Mouse (Mus musculus) liver, embryonic 16.5 days (tissue): Measurements from ENCODE around the gene Dtd2. TPM values are rescaled to one million over a fixed set of nuclear protein-coding genes. Genes with fewer than 3 reads are reported as not detected.

ENCODE experiments used
- ATAC-seq: fragments of 200-750 bp; cut with Nextera tagmentation; 2 replicates; pipeline ENCODE4 v1.8.0; 2017; ENCODE audit warnings: low read depth, mild to moderate bottlenecking, moderate number of reproducible peaks, moderate library complexity
- H3K27ac ChIP-seq: fragments of 300-500 bp; sonication (generic); 2 replicates; pipeline ENCODE4 v1.5.1; 2014; ENCODE audit warnings: mild to moderate bottlenecking, low read length
- H3K27me3 ChIP-seq: fragments of 300-500 bp; sonication (generic); 2 replicates; pipeline ENCODE4 v1.6.1; 2014; ENCODE audit warnings: low read depth, low read length, mixed read lengths; ENCODE audit not compliant: control insufficient read depth, insufficient read depth
- H3K36me3 ChIP-seq: fragments of 300-500 bp; sonication (generic); 2 replicates; pipeline ENCODE4 v1.6.1; 2014; ENCODE audit warnings: mild to moderate bottlenecking; ENCODE audit not compliant: control insufficient read depth, insufficient read depth
- H3K4me1 ChIP-seq: fragments of 300-500 bp; sonication (generic); 2 replicates; pipeline ENCODE4 v1.6.1; 2014; ENCODE audit warnings: low read depth, low read length, mixed read lengths; ENCODE audit not compliant: control insufficient read depth
- H3K4me2 ChIP-seq: fragments of 300-500 bp; sonication (generic); 2 replicates; pipeline ENCODE4 v1.6.1; 2014; ENCODE audit warnings: low read depth, low read length, mixed read lengths
- H3K4me3 ChIP-seq: fragments of 300-500 bp; sonication (generic); 2 replicates; pipeline ENCODE4 v1.5.1; 2014; ENCODE audit warnings: low read depth, mild to moderate bottlenecking, low read length
- H3K9ac ChIP-seq: fragments of 300-500 bp; sonication (generic); 2 replicates; pipeline ENCODE4 v1.6.1; 2014; ENCODE audit warnings: low read depth, low read length
- H3K9me3 ChIP-seq: fragments of 300-500 bp; sonication (generic); replicated peaks from 2 replicates; pipeline ENCODE4 v1.6.1; 2016; ENCODE audit warnings: low read length; ENCODE audit not compliant: control insufficient read depth
- WGBS: fragments of 180-500 bp; shearing (Covaris S2); extraction: QIAGEN DNeasy Blood & Tissue Kit; methylation state at CpG from one replicate; pipeline ENCODE4 v1.1.7; 2014; ENCODE audit not compliant: insufficient replicate concordance; 5-methylcytosine and 5-hydroxymethylcytosine counted together
- polyA plus RNA-seq: library from polyadenylated mRNA; unstranded; fragments of >200 nt; fragmentation: Nextera tagmentation; extraction: Ambion mirVana; gene quantifications from 2 replicates; pipeline ENCODE4 v1.2.1, GENCODE M21; 2015

The Dtd2 gene
- polyA plus RNA-seq, 1 experiment from 2014 or later, result 10.4 TPM

DNA sequence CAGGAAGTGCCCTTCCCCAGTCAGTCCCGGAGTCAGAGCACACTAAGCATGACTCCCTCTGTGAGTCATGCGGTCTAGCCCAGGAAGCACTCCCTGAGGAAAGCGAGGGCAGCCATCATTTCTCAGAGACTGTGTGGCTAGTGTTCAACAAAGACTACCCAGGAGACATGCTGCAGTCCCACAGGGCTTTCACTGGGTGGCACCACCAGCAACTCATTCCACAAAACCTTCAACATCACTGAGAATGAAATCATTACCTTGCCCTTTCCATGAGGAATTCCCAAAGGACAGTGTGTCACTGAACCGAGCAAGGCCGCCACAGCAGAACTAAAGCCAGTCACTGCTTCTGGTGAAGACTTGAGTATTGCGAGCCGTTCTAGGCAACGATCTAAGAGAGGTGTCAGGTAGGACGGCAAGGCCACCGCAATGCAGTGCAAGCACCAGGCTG, 58.8 kb downstream of the Dtd2 start:
- Histone ChIP-seq H3K27me3 (no peaks in the 10 kb centered on the region), H3K4me2 (no peak overlapping the region), H3K9ac (no peak overlapping the region), H3K4me3 (no peak overlapping the region), H3K36me3 (peaks cover 33% of the 10 kb centered on the region), H3K27ac (no peak overlapping the region), H3K9me3 (no peaks in the 10 kb centered on the region), H3K4me1 (no peaks in the 10 kb centered on the region)
- 85% methylated on average over 10 of the region's 10 CpGs for WGBS
- ATAC-seq, result no peak

DNA sequence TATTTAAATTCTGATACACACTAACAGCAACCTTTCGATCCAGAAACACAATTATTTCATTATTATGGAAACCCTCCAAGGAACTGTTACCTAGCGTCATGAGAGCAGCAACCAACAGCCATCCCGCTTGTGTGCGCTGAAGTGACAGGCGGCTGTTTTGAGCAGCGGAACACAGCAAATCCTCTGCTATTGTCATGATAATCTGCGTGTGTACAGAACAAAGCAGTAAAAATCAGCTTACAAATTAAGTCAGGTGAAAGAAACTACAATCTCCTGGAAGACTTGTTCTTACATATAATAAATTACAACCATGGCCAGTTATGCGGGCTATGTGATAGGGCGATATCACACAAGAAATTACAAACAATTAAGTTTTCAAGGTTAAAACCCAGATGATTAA, 61.0 kb downstream of the Dtd2 start:
- WGBS, result 90% methylated on average over 9 of the region's 9 CpGs
- no peak for ATAC-seq
- H3K9me3 ChIP-seq, result no peaks in the 10 kb centered on the region
- H3K4me3 ChIP-seq, result no peak overlapping the region
- no peak overlapping the region for H3K4me2 ChIP-seq
- H3K4me1 ChIP-seq, result no peaks in the 10 kb centered on the region
- no peaks in the 10 kb centered on the region for H3K27me3 ChIP-seq
- no peak overlapping the region for H3K9ac ChIP-seq
- H3K36me3 ChIP-seq, result peaks cover 25% of the 10 kb centered on the region
- H3K27ac ChIP-seq, result no peak overlapping the region

DNA sequence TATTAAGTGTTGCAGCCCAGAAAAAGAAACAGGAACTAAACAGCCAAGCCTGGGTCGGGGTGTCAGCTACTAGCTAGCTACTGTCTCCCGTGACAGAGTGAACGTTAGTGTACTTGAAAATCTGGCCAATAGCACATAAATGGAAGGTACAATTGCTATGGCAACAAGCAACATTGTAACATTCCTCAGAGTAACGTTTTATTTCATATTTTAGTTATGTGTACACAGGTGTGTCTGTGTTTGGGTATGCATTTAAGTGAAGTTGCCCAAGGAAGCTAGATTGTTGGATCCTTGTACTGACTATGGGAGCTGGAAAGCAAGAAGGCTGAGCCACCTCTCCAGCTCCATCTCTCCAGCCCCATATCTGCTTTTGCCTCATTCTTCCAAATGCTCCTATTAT, 66.5 kb downstream of the Dtd2 start:
- H3K4me3 ChIP-seq, result no peak overlapping the region
- peaks cover 4% of the 10 kb centered on the region; the same call in 1 of the 2 replicates for H3K36me3 ChIP-seq
- ATAC-seq, result no peak
- 72% methylated on average over 4 of the region's 4 CpGs for WGBS
- no peaks in the 10 kb centered on the region for H3K27me3 ChIP-seq
- no peaks in the 10 kb centered on the region for H3K4me1 ChIP-seq
- no peaks in the 10 kb centered on the region for H3K9me3 ChIP-seq
- no peak overlapping the region for H3K4me2 ChIP-seq
- H3K9ac ChIP-seq, result no peak overlapping the region
- no peak overlapping the region for H3K27ac ChIP-seq

Other genes with a start within 250 kb of the Dtd2 start
- 23.6 and 24.6 TPM in 2 replicates for gene Hectd1, start 177.0 kb downstream of the Dtd2 start, polyA plus RNA-seq
- 5.0 and 5.2 TPM in 2 replicates for gene Heatr5a, start 35.2 kb downstream of the Dtd2 start, polyA plus RNA-seq
- not detected in 2 replicates for gene Gpr33, start 21.6 kb upstream of the Dtd2 start, polyA plus RNA-seq
- 3.5 and 4.0 TPM in 2 replicates for gene Nubpl, start 91.2 kb upstream of the Dtd2 start, polyA plus RNA-seq